Mouse (Mus musculus): ENCODE measurements around the gene A830018L16Rik. TPM values are rescaled to one million over a fixed set of nuclear protein-coding genes. Genes with fewer than 3 reads are reported as not detected.

A830018L16Rik gene
- polyA plus RNA-seq, 1 experiment: 2.1 TPM

DNA sequence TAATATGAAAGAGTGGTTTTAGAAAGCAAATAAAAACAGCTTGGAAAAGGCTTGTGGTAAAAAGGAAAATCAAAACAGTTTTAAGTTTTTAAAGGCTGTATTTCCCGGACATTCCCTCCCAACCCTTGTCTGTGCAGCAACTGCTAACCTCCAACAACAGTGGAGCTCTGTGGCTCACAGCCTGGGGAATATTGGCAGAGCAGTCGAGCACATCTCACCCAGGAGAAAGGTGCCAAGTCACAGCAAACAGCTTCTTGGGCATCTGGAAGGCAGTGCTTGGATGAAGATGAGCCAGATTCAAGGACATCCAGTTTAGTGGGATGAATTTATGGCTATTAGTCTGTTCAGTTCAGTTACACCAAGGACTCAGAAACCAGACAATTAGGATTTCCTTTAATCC lies 381.8 kb downstream of the A830018L16Rik start:
- no peak overlapping the region for H3K27ac ChIP-seq (ENCODE audit: control insufficient read depth, insufficient read depth, low read length)
- WGBS: 85% methylated on average over 2 of the region's 2 CpGs
- H3K4me1 ChIP-seq (replicated peaks; ENCODE audit: control insufficient read depth, insufficient read depth, low read length): no peaks in the 10 kb centered on the region
- no peak overlapping the region for H3K4me3 ChIP-seq (ENCODE audit: control insufficient read depth, insufficient read depth, low read length)
- no peak for DNase-seq
- H3K27me3 ChIP-seq (ENCODE audit: control insufficient read depth, insufficient read depth, low read length): no peaks in the 10 kb centered on the region
- H3K36me3 ChIP-seq (ENCODE audit: control insufficient read depth, insufficient read depth, low read length): no peaks in the 10 kb centered on the region
- TF ChIP-seq POLR2A (IDR thresholded peaks at IDR 0.05; ENCODE audit: control insufficient read depth, extremely low read depth, insufficient read depth, low read length, poor library complexity) (no peak), CTCF (IDR thresholded peaks at IDR 0.05; ENCODE audit: borderline replicate concordance, control insufficient read depth, extremely low read depth, insufficient read depth, low read length, poor library complexity) (no peak)

DNA sequence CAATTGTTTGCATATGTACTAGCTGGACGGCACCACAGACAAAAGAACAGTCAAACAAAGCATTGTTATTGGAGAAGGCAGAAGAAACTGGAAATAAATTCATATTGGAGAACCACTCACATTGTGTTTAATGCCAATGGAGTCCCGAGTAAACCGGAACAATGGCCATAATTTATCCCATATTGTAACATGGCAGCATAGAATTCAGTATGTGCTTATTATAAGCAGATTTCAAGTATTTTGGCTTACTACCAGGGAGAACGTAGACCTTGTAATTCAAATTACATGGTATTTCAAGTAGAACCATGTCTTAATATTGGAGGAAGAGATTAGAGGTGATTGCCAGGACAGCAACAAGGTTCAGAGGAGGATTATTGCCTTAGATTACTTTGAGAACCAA lies 458.9 kb downstream of the A830018L16Rik start:
- no peaks in the 10 kb centered on the region for H3K36me3 ChIP-seq (ENCODE audit: control insufficient read depth, insufficient read depth, low read length)
- H3K27me3 ChIP-seq (ENCODE audit: control insufficient read depth, insufficient read depth, low read length): no peaks in the 10 kb centered on the region
- no peak overlapping the region for H3K27ac ChIP-seq (ENCODE audit: control insufficient read depth, insufficient read depth, low read length)
- 88% methylated on average over 4 of the region's 4 CpGs for WGBS
- no peak for DNase-seq
- no peak overlapping the region for H3K4me3 ChIP-seq (ENCODE audit: control insufficient read depth, insufficient read depth, low read length)
- TF ChIP-seq CTCF (IDR thresholded peaks at IDR 0.05; ENCODE audit: borderline replicate concordance, control insufficient read depth, extremely low read depth, insufficient read depth, low read length, poor library complexity) (no peak), POLR2A (IDR thresholded peaks at IDR 0.05; ENCODE audit: control insufficient read depth, extremely low read depth, insufficient read depth, low read length, poor library complexity) (no peak)
- H3K4me1 ChIP-seq (replicated peaks; ENCODE audit: control insufficient read depth, insufficient read depth, low read length): no peaks in the 10 kb centered on the region

DNA sequence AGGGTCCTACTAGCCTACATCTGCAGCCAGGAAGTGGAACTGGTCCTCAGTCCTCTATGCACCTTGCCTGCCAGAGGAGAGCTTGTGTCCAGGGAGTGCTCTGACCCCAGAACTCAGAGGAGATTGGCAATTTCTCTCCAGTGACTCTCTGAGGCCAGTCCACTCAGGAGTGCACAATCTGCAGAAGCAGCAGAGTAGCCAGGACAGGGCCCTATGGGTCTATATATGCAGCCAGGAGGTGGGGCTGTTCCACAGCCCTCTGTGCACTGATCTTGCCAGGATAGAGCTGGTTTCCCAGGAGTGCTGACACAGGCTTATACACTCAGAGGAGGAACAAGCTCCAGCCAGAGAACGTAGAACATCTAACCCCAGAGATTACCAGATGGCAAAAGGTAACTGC lies 459.7 kb downstream of the A830018L16Rik start:
- TF ChIP-seq CTCF (IDR thresholded peaks at IDR 0.05; ENCODE audit: borderline replicate concordance, control insufficient read depth, extremely low read depth, insufficient read depth, low read length, poor library complexity): no peak
- no peak for TF ChIP-seq POLR2A (IDR thresholded peaks at IDR 0.05; ENCODE audit: control insufficient read depth, extremely low read depth, insufficient read depth, low read length, poor library complexity)
- WGBS: 76% methylated on average over 1 of the region's 1 CpGs
- H3K4me1 ChIP-seq (replicated peaks; ENCODE audit: control insufficient read depth, insufficient read depth, low read length): no peaks in the 10 kb centered on the region
- DNase-seq: no peak
- H3K27ac ChIP-seq (ENCODE audit: control insufficient read depth, insufficient read depth, low read length): no peak overlapping the region
- no peaks in the 10 kb centered on the region for H3K27me3 ChIP-seq (ENCODE audit: control insufficient read depth, insufficient read depth, low read length)
- H3K4me3 ChIP-seq (ENCODE audit: control insufficient read depth, insufficient read depth, low read length): no peak overlapping the region
- no peaks in the 10 kb centered on the region for H3K36me3 ChIP-seq (ENCODE audit: control insufficient read depth, insufficient read depth, low read length)

DNA sequence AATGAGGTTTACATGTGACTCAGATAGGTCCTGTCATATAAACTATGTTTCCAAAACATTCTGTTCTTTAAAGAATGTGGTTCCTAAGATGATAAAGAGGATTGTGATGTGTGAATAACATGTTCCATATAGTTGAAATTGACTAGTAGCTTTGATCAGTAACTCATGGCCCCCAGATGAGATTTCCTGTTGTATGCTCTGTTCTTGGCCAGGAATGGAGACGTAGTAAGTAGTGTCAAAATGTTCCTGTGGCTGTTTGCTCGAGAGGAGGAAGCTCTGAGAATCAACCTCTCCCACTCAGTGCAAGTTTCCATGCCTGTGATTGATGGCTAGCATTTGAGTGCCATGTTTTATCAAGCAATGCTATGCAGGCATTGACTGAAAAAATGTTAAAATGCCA lies 467.8 kb downstream of the A830018L16Rik start:
- no peak for TF ChIP-seq POLR2A (IDR thresholded peaks at IDR 0.05; ENCODE audit: control insufficient read depth, extremely low read depth, insufficient read depth, low read length, poor library complexity)
- no peak for TF ChIP-seq CTCF (IDR thresholded peaks at IDR 0.05; ENCODE audit: borderline replicate concordance, control insufficient read depth, extremely low read depth, insufficient read depth, low read length, poor library complexity)
- Histone ChIP-seq H3K4me1 (replicated peaks; ENCODE audit: control insufficient read depth, insufficient read depth, low read length) (no peaks in the 10 kb centered on the region), H3K4me3 (ENCODE audit: control insufficient read depth, insufficient read depth, low read length) (no peak overlapping the region), H3K27ac (ENCODE audit: control insufficient read depth, insufficient read depth, low read length) (no peak overlapping the region), H3K27me3 (ENCODE audit: control insufficient read depth, insufficient read depth, low read length) (no peaks in the 10 kb centered on the region), H3K36me3 (ENCODE audit: control insufficient read depth, insufficient read depth, low read length) (no peaks in the 10 kb centered on the region)
- DNase-seq: no peak
- WGBS: 22% methylated on average over 2 of the region's 2 CpGs

DNA sequence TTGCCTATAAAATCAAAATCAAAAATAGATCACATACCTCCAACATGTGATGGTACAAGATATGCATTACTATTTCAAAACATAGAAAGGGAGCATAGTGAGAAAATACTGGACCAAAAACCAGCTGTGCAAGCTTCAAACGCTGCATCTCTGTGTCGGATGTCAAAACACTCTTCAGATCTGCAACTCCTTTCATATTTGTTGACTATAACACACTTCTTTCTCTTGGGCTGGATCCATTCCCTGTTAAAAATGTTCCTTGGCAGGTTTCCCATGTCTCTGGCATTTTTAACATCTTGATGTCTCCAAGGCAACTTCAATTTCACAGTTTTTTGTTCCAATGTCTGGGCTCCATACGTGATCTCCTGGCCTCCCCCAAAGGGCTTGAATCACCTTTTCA lies 481.8 kb downstream of the A830018L16Rik start:
- WGBS: 83% methylated on average over 3 of the region's 3 CpGs

DNA sequence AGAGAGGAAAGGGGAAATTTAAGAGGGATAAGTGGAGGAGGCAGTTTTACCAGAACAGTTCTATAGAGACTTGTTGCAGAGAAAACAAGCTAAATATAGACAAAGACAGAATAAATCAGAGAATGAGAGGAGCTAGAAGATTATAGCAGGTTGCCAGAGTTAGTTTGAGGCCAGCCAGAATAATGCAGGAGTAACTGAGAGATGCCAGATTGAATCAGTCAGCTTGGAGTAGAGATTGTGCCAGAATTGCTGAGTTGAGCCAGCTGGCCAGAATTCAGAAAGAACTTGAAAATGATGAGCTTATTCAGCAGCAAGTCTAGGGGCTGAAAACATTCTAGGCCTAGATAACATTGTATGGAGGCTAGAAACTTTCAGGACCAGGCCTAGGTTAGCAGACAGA lies 502.0 kb downstream of the A830018L16Rik start:
- no peak for TF ChIP-seq POLR2A (IDR thresholded peaks at IDR 0.05; ENCODE audit: control insufficient read depth, extremely low read depth, insufficient read depth, low read length, poor library complexity)
- TF ChIP-seq CTCF (IDR thresholded peaks at IDR 0.05; ENCODE audit: borderline replicate concordance, control insufficient read depth, extremely low read depth, insufficient read depth, low read length, poor library complexity): no peak

More for the DNA sequence above, 481.8 kb downstream of the A830018L16Rik start:
- Histone ChIP-seq H3K36me3 (ENCODE audit: control insufficient read depth, insufficient read depth, low read length) (no peaks in the 10 kb centered on the region), H3K27me3 (ENCODE audit: control insufficient read depth, insufficient read depth, low read length) (no peaks in the 10 kb centered on the region), H3K4me3 (ENCODE audit: control insufficient read depth, insufficient read depth, low read length) (no peak overlapping the region), H3K27ac (ENCODE audit: control insufficient read depth, insufficient read depth, low read length) (no peak overlapping the region), H3K4me1 (replicated peaks; ENCODE audit: control insufficient read depth, insufficient read depth, low read length) (no peaks in the 10 kb centered on the region)
- TF ChIP-seq CTCF (IDR thresholded peaks at IDR 0.05; ENCODE audit: borderline replicate concordance, control insufficient read depth, extremely low read depth, insufficient read depth, low read length, poor library complexity) (no peak), POLR2A (IDR thresholded peaks at IDR 0.05; ENCODE audit: control insufficient read depth, extremely low read depth, insufficient read depth, low read length, poor library complexity) (no peak)
- no peak for DNase-seq

DNA sequence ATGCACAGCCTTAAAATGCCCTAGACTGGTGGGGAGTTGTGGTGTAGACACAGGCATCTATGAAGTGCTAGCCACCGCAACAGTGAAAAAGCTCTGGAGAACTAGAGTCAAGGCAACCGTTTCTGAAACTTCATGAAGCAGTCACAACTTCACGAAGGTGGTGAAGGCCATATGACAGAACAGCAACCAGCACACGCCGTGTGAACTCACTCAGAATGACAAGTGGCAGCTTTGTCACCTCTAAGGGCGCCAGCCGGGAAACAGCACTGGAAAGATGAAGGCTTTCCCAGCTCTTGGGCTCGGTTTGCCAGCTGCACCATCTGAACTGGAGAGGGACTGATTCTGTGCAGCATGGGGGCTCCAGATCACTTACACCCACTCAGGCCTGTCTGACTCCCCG lies 523.1 kb downstream of the A830018L16Rik start:
- no peak for TF ChIP-seq CTCF (IDR thresholded peaks at IDR 0.05; ENCODE audit: borderline replicate concordance, control insufficient read depth, extremely low read depth, insufficient read depth, low read length, poor library complexity)
- no peak for TF ChIP-seq POLR2A (IDR thresholded peaks at IDR 0.05; ENCODE audit: control insufficient read depth, extremely low read depth, insufficient read depth, low read length, poor library complexity)
- H3K27me3 ChIP-seq (ENCODE audit: control insufficient read depth, insufficient read depth, low read length): no peaks in the 10 kb centered on the region
- no peaks in the 10 kb centered on the region for H3K4me1 ChIP-seq (replicated peaks; ENCODE audit: control insufficient read depth, insufficient read depth, low read length)
- DNase-seq: no peak
- no peak overlapping the region for H3K27ac ChIP-seq (ENCODE audit: control insufficient read depth, insufficient read depth, low read length)
- no peak overlapping the region for H3K4me3 ChIP-seq (ENCODE audit: control insufficient read depth, insufficient read depth, low read length)
- WGBS: 78% methylated on average over 9 of the region's 9 CpGs
- H3K36me3 ChIP-seq (ENCODE audit: control insufficient read depth, insufficient read depth, low read length): no peaks in the 10 kb centered on the region

More for the DNA sequence above, 502.0 kb downstream of the A830018L16Rik start:
- no peaks in the 10 kb centered on the region for H3K27me3 ChIP-seq (ENCODE audit: control insufficient read depth, insufficient read depth, low read length)
- H3K4me1 ChIP-seq (replicated peaks; ENCODE audit: control insufficient read depth, insufficient read depth, low read length): no peaks in the 10 kb centered on the region
- no peak overlapping the region for H3K4me3 ChIP-seq (ENCODE audit: control insufficient read depth, insufficient read depth, low read length)
- no peak for DNase-seq
- H3K27ac ChIP-seq (ENCODE audit: control insufficient read depth, insufficient read depth, low read length): no peak overlapping the region
- H3K36me3 ChIP-seq (ENCODE audit: control insufficient read depth, insufficient read depth, low read length): no peaks in the 10 kb centered on the region

Measured in thymus, adult 2 months (tissue).